Mouse (Mus musculus) CH12.LX (cell line): ENCODE measurements around the gene Tmc3.

Experiments used
- BHLHE40 ChIP-seq: IDR thresholded peaks from 2 replicates; pipeline ENCODE4 v1.6.1; 2011; ENCODE audit warnings: mild to moderate bottlenecking, low read depth, low read length, improper control_type of control experiment
- ELF1 ChIP-seq: IDR thresholded peaks from 2 replicates; pipeline ENCODE4 v1.6.1; 2014; ENCODE audit warnings: low read depth, mild to moderate bottlenecking, inconsistent platforms, low read length, improper control_type of control experiment
- EP300 ChIP-seq: IDR thresholded peaks from 2 replicates; pipeline ENCODE4 v1.6.1; 2011; ENCODE audit warnings: low read length, improper control_type of control experiment
- MEF2A ChIP-seq: IDR thresholded peaks from 2 replicates; pipeline ENCODE4 v1.6.1; 2014; ENCODE audit warnings: low read depth, mild to moderate bottlenecking, inconsistent platforms, low read length, improper control_type of control experiment, borderline replicate concordance
- PAX5 ChIP-seq: IDR thresholded peaks from 2 replicates; pipeline ENCODE4 v1.6.1; 2012; ENCODE audit warnings: low read length, inconsistent platforms, mixed read lengths
- TBP ChIP-seq: conservative IDR thresholded peaks from 2 replicates; pipeline ENCODE4 v1.6.1; 2011; ENCODE audit warnings: low read depth, low read length, improper control_type of control experiment
- ZMIZ1 ChIP-seq: IDR thresholded peaks from 2 replicates; pipeline ENCODE4 v1.6.1; 2012; ENCODE audit warnings: low read depth, mild to moderate bottlenecking, inconsistent platforms, low read length, improper control_type of control experiment

- TF ChIP-seq ELF1 (no peak), BHLHE40 (no peak), TBP (no peak), PAX5 (no peak), ZMIZ1 (no peak), EP300 (no peak), MEF2A (no peak)
These were observed 25.2 kb upstream of the Tmc3 start for GRCm38 (mm10) chr7:83559495-83559894.
